Mouse (Mus musculus): ENCODE data around the gene Plscr3. TPM values are rescaled to one million over a fixed set of nuclear protein-coding genes. Genes with fewer than 3 reads are reported as not detected.

The Plscr3 gene
- total and polyA plus RNA-seq, 3 experiments, result 2.5 to 15.3 (median 2.9) TPM

- TF ChIP-seq GABPA (IDR thresholded peaks at IDR 0.05; ENCODE audit: insufficient replicate concordance, low read depth, low read length), result no peak
- TF ChIP-seq EP300 (IDR thresholded peaks at IDR 0.05; ENCODE audit: low read length), result no peak
- TF ChIP-seq PAX5 (IDR thresholded peaks at IDR 0.05; ENCODE audit: low read length), result no peak
- TF ChIP-seq KAT2A (IDR thresholded peaks at IDR 0.05; ENCODE audit: insufficient replicate concordance, low read length), result no peak
- TF ChIP-seq USF2 (conservative IDR thresholded peaks at IDR 0.05; ENCODE audit: low read depth, low read length), result no peak
- TF ChIP-seq CHD1 (IDR thresholded peaks at IDR 0.05; ENCODE audit: low read depth, low read length), result no peak
- no peak for TF ChIP-seq NELFE (IDR thresholded peaks at IDR 0.05; ENCODE audit: low read depth, low read length)
- no peak for TF ChIP-seq RCOR1 (conservative IDR thresholded peaks at IDR 0.05; ENCODE audit: low read depth, low read length)
- TF ChIP-seq TBP (conservative IDR thresholded peaks at IDR 0.05; ENCODE audit: low read depth, low read length), result no peak
- TF ChIP-seq POLR2A (IDR thresholded peaks at IDR 0.05; ENCODE audit: low read depth, low read length), result no peak
- no peak for TF ChIP-seq RAD21 (IDR thresholded peaks at IDR 0.05; ENCODE audit: low read depth, low read length)
- TF ChIP-seq UBTF (IDR thresholded peaks at IDR 0.05; ENCODE audit: low read depth, low read length), result no peak
- TF ChIP-seq NRF1 (IDR thresholded peaks at IDR 0.05; ENCODE audit: low read depth, low read length), result no peak
- TF ChIP-seq MEF2A (IDR thresholded peaks at IDR 0.05; ENCODE audit: borderline replicate concordance, low read depth, low read length), result no peak
- TF ChIP-seq JUND (conservative IDR thresholded peaks at IDR 0.05; ENCODE audit: low read depth, low read length), result no peak
- TF ChIP-seq ZKSCAN1 (IDR thresholded peaks at IDR 0.05; ENCODE audit: borderline replicate concordance, low read depth, low read length), result no peak
- TF ChIP-seq ZC3H11A (IDR thresholded peaks at IDR 0.05; ENCODE audit: low read depth, low read length), result no peak
- TF ChIP-seq TCF12 (IDR thresholded peaks at IDR 0.05; ENCODE audit: low read depth, low read length), result no peak
- Histone ChIP-seq H3K27me3 (replicated peaks) (no peaks in the 10 kb centered on the region), H3K27ac (ENCODE audit: insufficient read depth, low read depth) (no peak overlapping the region), H3K79me2 (replicated peaks; ENCODE audit: control insufficient read depth, extremely low read depth, insufficient read depth, poor library complexity, severe bottlenecking) (no peaks in the 10 kb centered on the region), H3K4me3 (replicated peaks in 1 of 3; ENCODE audit: low read depth in 2 of 3, low read length in 2 of 3, poor library complexity in 1 of 3) (no peak overlapping the region), H3K9me3 (replicated peaks; ENCODE audit: low read length) (no peaks in the 10 kb centered on the region), H3K36me3 (replicated peaks in 1 of 2; ENCODE audit: control insufficient read depth in 1 of 2, insufficient read depth in 1 of 2, low read length in 1 of 2) (peaks cover 0 to 47% of the 10 kb centered on the region in 2 experiments), H3K9ac (ENCODE audit: insufficient read depth, low read depth) (no peak overlapping the region), H3K4me1 (ENCODE audit: control insufficient read depth in 1 of 2, insufficient read depth in 2 of 2) (peaks cover 5 to 23% of the 10 kb centered on the region in 2 experiments), H3K4me2 (ENCODE audit: insufficient read depth, low read depth, poor library complexity, severe bottlenecking) (no peak overlapping the region)
- dilution Hi-C loops (cut with MboI; ENCODE audit: extremely low pct_ligation_motif_present, extremely low pct_unique_long_range_greater_than_20kb, low sequenced_read_pairs) (no loop called here), in situ Hi-C loops (cut with MboI; ENCODE audit: low pct_ligation_motif_present, low pct_unique_long_range_greater_than_20kb, low sequenced_read_pairs) (no loop called here)
- DNase-seq (ENCODE audit: extremely low read depth), result no peak
These were observed 3.0 kb downstream of the Plscr3 start for GRCm38 (mm10) chr11:69849128-69849527.

DNA sequence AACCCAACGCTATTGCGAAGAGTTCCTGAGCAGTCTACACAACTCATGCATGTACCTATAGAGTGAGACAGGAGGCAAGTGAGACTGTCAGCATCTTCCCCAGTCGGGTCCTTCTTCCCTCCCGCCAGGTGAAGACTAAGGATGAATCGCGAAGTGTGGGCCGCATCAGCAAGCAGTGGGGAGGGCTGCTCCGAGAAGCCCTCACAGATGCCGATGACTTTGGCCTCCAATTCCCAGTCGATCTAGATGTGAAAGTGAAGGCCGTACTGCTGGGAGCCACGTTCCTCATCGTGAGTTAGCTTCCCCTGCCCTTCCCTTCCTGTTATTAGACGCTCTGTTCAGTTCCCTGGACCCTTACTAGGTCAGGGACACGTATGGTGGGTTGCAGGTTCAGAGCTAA is 3.7 kb downstream of the Plscr3 start:
- dilution Hi-C loops (cut with MboI; ENCODE audit: extremely low pct_ligation_motif_present, extremely low pct_unique_long_range_greater_than_20kb, low sequenced_read_pairs) (no loop called here), in situ Hi-C loops (cut with MboI; ENCODE audit: low pct_ligation_motif_present, low pct_unique_long_range_greater_than_20kb, low sequenced_read_pairs) (no loop called here)
- TF ChIP-seq GABPA (IDR thresholded peaks at IDR 0.05; ENCODE audit: insufficient replicate concordance, low read depth, low read length) (no peak), MYC (IDR thresholded peaks at IDR 0.05; ENCODE audit: low read depth, low read length) (no peak), CTCF (conservative IDR thresholded peaks at IDR 0.05 in 1 of 2, IDR thresholded peaks at IDR 0.05 in 1 of 2; ENCODE audit: low read depth in 2 of 2, low read length in 2 of 2) (no peak), ETS1 (conservative IDR thresholded peaks at IDR 0.05; ENCODE audit: low read depth, low read length) (no peak), TCF12 (IDR thresholded peaks at IDR 0.05; ENCODE audit: low read depth, low read length) (no peak), RAD21 (IDR thresholded peaks at IDR 0.05; ENCODE audit: low read depth, low read length) (no peak), CHD2 (IDR thresholded peaks at IDR 0.05; ENCODE audit: low read length) (no peak), USF2 (conservative IDR thresholded peaks at IDR 0.05; ENCODE audit: low read depth, low read length) (no peak), JUN (IDR thresholded peaks at IDR 0.05; ENCODE audit: insufficient read depth, low read depth, low read length) (no peak), MEF2A (IDR thresholded peaks at IDR 0.05; ENCODE audit: borderline replicate concordance, low read depth, low read length) (no peak), CHD1 (IDR thresholded peaks at IDR 0.05; ENCODE audit: low read depth, low read length) (no peak), IRF4 (IDR thresholded peaks at IDR 0.05; ENCODE audit: low read depth, low read length) (no peak), ELF1 (IDR thresholded peaks at IDR 0.05; ENCODE audit: low read depth, low read length) (no peak)
- H3K4me1 ChIP-seq (ENCODE audit: control insufficient read depth in 1 of 2, insufficient read depth in 2 of 2), result peaks cover 5 to 24% of the 10 kb centered on the region in 2 experiments
- H3K27me3 ChIP-seq (replicated peaks), result no peaks in the 10 kb centered on the region
- no peak overlapping the region for H3K9ac ChIP-seq (ENCODE audit: insufficient read depth, low read depth)
- peaks cover 0 to 47% of the 10 kb centered on the region in 2 experiments for H3K36me3 ChIP-seq (replicated peaks in 1 of 2; ENCODE audit: control insufficient read depth in 1 of 2, insufficient read depth in 1 of 2, low read length in 1 of 2)
- H3K27ac ChIP-seq (ENCODE audit: insufficient read depth, low read depth), result no peak overlapping the region
- DNase-seq (ENCODE audit: extremely low read depth), result no peak
- H3K4me3 ChIP-seq (replicated peaks in 1 of 3; ENCODE audit: low read depth in 2 of 3, low read length in 2 of 3, poor library complexity in 1 of 3), result no peak overlapping the region
- no peaks in the 10 kb centered on the region for H3K9me3 ChIP-seq (replicated peaks; ENCODE audit: low read length)
- no peak overlapping the region for H3K4me2 ChIP-seq (ENCODE audit: insufficient read depth, low read depth, poor library complexity, severe bottlenecking)
- no peaks in the 10 kb centered on the region for H3K79me2 ChIP-seq (replicated peaks; ENCODE audit: control insufficient read depth, extremely low read depth, insufficient read depth, poor library complexity, severe bottlenecking)
